Mouse (Mus musculus) forelimb bud, embryonic 11.5 days (tissue): ENCODE measurements at regions not wholly inside any gene's neighbourhood (a gene's known extent, or its start where the extent isn't known, plus 50 kb on each side); places are given as distances from the start of the nearest gene placed in this dataset.
A peak's percentile ranks its signal among the peaks of the same experiment; 100 is the strongest.

Experiments
- DNase-seq: peaks from one replicate; pipeline ENCODE4 v3.0.0-alpha.2; 2012; ENCODE audit warnings: low read depth, low spot score

DNA sequence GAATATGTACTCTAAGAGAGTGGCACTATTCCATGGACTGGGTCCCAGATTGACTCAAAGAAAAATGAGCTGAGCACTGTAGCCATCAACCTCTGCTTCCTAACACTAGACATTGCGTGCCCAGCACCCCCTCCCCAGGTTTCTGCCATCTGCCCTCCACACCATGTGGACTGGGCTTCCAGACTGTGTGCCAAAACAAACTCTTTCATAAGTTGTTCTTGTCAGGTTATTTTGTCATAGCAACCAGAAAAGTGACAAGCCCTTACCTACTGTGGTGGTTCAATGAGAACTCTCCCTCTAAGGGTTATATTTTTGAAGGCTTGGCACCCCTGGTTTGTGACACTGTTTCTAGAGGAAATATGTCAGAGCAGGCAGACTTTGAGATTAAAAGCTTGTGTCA, 234.3 kb upstream of the Rnaseh2b start:
- no peak for DNase-seq

DNA sequence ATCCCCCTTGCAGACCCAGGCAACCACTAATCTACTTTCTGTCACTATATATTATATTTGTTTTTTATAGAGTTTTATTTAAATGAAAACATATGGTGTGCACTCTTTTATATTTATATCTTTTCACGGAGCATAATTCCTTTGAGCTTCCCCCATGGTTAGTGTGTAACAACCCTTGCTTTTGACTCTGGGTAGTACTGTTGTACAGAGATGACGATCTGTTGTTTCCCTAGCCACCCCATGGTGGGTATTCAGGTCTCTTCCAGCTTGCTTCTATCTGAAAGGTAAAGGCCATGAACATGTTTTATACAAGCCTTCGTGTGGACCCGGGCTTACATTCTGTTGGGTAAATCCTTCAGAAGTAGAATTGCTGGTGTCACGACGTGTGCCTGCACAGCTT, 221.2 kb upstream of the Rnaseh2b start:
- DNase-seq: no peak

DNA sequence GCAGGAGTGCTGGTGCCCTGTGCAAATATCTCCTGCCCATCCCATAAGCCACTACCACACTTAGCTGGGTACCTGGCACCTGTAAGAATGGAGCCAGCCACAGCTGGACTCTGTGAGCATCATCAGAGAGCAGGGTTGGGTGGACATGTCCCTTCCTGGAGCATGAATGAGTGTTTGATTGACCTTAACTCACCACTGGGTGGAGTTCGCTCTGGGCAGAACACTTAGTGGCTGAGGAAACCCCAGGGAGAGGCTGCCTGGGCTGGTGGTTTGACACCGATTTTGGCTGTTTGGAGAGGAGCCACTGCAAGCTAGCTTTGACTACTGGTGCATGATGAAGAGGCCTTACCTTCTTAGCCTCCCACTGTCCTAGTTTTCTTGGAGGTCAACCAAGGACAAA, 208.3 kb upstream of the Rnaseh2b start:
- DNase-seq: no peak

DNA sequence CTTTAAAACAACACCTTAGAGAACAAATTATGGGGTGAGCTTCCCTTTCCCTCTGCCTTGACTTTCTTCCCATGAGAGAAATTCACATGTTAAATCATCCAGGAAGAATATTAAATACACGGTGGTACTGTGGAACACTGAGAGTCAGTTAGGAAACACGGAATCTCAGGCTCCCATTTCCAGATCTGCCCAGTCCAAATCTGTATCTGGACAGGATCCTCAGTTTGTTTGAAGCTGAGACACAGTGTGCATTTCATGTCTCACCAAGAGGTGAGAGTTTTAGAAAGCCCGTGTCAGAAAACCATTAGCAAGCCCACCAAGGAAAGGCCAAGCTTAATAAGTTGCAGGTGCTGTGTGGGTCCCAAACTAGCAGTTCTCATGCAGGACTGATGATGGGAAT, 204.2 kb upstream of the Rnaseh2b start:
- DNase-seq: no peak

DNA sequence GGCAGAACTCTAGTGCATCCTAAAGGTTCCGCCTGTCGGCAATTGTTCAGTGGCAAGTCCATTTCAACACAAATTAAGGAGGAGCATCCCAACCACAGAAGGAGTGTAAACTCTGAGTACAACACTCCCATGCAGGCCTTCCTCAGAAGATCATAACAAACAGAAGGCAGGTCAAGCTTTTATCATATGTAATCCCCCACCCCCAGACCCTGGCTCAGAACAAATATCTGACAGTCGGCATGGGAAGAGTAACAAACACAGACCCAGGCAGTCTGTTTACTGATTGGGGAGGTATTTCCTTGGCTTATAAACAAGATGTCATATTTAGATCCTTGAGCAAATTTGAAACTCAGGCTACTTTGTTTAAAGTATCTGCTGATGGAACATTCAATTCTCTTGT, 174.9 kb upstream of the Rnaseh2b start:
- DNase-seq: no peak

DNA sequence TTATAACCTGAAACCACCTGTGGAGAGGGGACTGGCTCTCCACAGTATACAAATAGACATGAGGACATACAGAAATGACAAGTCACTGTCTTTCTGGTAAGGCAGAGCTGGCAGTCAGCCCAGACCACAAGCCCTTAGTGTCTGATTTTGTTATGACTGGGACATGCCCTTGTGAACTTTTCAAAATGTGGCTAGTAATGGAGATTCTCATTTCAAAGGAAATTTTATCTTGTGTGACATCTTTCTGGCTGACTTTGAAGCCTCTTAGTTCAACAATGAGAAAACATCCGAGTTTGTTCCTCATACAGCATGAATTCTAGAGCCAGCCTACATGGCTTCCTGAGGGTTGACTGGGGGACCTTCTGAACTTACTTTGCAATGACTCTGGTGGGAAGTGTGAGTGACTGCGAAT, 173.8 kb upstream of the Rnaseh2b start:
- DNase-seq: no peak

DNA sequence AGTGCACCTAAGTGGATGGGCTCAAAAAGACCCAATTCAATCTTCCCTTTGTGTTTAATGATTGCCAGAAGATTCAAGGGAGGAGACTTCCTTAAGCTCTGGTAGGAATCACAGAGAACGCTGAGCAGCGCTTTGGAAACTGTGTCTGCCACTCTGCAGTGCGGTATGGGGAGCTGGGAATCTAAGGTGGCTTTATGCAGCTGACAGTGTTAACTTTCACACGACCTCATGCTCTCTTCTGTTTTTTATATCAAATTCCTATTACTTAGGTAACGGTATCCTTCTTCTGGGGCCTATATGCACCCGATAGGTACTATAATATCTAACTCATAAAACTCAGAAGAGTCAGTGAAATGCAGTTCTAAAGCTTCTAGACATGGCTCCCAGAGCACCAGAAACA, 163.5 kb upstream of the Rnaseh2b start:
- DNase-seq: no peak

DNA sequence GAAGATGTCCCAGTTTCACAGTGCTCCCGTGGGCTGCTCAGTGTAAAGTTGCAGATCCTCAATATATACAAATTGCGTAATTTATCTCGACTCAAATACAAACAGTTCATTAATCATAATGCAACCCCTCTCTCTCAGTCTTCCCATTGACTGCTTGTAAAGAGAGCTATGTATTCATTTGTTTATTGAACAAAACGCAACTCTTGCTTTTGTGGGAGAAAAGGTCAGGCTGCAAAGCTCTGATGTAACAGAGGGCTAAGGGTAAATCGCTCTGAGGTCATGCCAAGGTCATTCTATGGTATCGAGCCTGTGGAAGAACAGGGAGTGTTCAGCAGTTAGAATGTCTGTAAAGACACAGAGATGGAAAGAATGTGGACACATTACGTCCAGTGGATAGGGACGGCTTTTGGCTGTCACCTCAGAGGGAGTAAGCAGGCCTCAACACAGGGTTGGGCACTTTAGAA, 160.0 kb upstream of the Rnaseh2b start:
- DNase-seq: no peak

DNA sequence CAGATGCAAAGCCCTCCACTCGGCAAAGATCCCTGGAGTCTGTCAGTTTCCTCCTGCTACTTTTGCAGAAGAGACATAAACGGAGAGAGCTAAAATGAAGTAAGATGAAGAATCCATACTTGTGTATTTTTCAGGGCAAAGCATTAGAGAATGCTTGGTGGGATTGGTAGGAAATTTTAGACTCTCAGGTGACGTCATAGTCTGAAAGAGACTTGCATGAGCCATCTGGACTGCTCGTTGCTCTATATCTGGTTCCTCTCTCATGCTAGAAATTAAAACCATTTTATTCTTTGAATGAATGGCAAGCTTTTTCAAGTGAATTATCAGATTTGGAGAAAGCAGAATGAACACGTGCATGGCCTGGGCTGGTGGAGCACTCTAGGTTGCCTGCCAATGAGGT, 154.4 kb upstream of the Rnaseh2b start:
- no peak for DNase-seq

DNA sequence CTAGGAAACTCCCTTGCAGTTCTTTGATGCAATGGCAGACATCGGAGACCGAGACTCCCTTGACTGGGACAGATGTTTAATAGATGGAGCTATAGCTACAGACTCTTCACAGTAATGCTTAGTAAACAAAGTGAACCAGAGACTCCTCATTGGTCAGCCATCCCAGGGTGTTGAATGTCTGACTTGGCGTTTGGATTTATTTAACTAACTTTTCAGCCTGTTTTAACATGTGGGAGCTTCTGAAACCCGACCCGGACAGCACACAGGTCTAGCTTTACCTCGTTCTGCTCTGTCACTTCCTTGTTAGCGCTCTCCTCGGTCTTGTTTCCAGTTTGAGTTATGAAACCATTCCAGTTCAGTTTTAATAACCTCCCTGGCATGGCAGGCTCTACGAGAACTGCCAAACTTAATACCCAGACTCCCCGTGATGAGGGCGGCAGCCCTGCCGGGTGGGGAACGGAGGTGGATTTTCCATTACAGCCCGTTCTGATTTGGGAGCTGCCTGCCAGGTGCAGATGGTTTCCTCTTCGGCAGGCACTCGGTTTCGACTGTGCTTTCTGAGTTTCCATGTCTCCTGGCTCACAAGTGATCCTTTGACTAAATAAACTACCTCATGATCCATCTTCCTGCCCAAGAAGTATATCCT, 147.9 kb upstream of the Rnaseh2b start:
- peak; percentile 58 for DNase-seq

DNA sequence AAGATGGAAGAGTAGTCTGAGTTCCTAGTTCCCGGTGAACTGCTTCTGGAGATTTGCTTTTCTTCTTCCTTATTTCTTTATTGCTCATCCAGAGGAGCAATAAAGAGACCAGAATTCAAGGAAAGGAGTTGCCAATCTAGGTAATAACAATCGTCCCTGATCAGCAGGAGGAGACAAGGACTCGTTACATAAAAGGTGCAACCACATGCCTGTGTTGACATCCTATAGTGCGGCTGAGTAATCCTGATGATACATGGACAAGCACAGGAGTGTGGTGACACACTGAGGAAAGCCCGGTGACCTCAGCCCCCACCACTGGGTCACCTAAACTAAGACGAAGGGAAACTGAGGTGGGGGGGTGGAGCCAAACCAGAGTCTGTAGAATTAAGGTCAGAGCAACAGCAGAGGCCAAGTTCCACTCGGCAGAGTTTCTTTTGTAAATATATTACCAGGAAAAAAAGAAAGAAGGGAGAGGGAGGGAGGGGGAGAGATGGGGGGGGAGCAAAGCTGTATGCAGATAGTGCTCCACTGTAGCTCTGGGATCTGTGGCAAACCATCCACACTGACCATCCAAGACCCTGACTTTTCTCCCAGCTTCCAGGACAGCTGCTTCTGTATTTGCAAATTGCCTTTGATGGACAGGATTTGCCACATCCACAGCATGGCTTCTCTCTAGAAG, 135.2 kb upstream of the Rnaseh2b start:
- DNase-seq: no peak

DNA sequence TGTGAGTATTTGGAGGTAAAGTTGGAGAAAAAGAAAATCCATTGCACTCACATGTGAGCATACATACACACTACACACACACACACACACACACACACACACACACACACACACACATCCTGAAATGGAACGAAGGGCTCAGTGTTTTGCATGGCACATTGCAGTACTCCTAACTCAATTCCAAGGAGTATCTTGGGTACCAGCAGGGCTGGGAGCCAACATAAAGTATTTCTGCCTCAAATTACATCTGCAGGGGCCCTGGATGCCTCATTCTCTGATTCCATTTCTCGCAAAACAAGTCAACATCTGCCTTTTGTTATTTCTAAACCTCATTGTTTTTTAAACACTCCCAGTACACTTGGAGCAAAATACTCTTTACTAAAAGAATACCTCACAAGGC, 132.7 kb upstream of the Rnaseh2b start:
- DNase-seq: no peak

DNA sequence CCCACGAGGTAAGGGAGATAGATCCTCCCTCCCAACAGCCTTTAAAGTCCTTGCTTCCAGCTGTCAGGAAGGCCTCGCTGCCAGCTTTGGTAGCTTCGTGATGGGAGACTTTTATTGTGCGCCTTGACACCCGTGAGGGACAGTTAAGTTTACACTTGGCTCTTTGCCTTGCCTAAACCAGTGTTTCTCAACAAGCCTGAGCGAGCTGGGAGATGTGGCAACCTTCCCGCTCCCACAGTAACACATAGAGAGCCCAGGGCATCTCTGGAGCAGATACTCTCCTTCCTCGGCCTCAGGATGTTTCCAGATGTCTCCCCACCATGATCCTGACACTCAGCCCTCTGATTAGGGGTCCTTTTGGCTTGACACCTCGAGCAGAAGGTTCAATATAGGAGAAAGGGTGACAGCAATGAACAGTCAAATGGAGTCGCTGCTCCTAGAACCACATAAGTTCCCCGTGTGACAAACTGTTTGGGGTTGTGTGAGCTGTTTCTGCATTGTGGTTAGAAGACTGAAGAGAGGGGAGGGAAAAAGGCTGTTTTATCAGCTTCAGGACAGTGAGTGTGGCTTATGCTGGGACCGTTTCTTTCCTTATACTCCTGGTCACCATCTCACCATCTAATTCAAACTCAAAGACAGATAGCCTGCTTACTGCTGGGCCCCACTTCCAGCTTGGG, 129.1 kb upstream of the Rnaseh2b start:
- no peak for DNase-seq

DNA sequence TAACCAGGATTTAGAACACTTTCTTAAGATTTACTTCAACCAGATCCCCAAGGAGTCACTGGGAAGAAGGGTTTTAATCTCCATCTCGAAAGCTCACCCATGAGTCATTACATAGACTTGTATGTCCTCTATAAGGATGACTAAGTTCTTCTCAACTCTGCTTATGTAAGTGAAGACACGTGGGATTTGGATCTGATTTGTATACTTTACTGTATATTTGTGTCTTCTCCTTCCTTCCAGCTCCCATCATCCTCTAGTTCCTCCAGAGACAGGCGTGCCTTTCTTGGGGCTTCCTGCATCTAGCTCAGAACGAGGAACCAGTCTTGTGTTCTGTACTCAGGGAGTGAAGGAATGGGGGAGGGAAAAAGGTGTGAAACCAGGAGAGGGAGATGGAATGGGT, 127.5 kb upstream of the Rnaseh2b start:
- DNase-seq: no peak

DNA sequence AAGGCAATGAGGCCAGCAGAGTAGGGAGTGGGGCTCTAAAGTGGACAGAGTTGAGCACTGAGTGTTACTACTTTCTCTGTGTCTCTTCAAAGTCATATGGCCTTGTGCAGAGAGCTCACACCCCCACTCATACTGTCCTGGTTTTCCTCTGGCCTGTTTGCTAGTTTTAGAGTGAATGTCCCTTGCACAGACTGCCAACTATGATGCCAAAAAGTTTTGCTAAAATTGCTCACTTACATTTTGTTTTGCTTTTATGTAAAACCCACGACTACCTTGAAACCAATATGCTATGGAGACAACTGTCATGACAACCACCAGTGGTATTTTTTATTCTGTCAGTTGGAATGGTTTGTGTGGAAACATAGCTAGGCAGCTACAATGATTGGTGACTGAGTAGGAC, 126.4 kb upstream of the Rnaseh2b start:
- DNase-seq: no peak

DNA sequence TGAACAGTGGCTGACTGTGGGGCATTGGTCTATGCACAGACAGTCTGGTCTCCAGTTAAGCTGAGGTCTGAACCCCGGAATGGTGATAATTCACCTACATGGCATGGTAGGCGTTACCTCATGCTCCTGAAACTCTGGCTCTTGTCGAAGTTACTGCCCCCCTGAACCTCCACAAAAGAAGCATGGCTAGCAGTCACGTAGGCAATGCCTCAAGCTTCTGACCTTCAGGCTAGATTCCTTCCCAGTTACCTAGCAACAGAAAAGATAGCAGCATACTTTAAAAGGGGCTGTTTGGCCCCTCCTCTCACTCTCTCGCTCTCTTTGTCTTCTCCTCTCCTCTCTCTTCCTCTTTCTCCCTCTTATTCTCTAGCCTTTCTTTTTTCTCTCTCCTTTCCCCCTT, 125.8 kb upstream of the Rnaseh2b start:
- no peak for DNase-seq

DNA sequence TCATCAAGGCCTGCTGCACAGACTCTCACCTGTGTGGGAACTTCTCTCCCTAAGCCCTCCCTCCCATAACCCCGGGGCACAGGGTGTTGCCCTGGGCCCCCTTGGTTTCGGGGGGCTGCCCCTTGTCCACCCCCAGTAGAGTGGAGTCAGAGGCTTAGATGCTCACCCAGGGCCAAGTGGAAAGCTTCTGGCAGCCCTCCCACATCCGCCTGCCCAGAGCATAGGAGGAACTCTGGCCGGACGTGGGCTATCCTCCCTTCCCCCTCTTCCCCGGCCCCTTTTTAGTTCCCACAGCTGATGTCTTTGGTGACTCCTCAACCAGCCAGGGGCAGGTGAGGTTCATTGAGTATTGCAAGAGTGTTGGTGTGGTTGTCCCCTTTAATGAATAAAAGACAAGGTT, 125.3 kb upstream of the Rnaseh2b start:
- DNase-seq: no peak

DNA sequence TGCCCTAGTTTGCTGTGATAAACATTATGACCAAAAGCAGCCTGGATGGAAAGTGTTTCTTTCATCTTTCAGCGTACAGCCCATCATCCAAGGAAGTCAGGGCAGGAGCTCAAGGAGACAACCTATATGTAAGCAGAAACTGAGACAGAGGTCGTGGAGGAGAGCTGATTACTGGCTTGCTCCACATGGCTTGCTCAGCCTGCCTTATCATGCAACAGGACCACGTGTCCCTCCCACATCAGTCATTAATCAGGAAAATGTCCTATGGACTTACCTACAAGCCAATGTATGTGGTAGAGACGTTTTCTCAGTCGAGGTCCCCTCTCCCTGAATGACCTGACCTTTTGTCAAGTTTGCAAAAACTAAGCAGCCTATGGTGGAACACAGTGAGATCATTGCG, 123.7 kb upstream of the Rnaseh2b start:
- DNase-seq: no peak

DNA sequence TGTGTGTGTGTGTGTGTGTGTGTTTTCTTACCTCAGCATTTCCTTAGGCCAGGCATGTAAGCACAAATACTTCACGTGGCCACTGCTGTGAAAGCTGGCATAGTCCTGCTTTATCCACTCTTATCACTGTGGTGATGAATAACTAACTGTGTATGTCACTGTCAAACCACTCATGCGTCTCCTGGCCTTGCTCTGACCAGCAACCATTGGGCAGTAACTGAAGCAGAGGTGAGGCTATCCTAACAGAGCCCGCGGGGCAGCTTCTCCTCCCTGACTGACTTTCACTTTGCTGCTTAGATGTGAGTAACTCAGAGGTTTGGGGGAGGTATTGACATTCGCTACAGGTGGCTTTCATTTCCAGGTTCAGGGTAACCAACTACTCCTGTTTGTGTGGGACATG, 122.0 kb upstream of the Rnaseh2b start:
- DNase-seq: no peak

DNA sequence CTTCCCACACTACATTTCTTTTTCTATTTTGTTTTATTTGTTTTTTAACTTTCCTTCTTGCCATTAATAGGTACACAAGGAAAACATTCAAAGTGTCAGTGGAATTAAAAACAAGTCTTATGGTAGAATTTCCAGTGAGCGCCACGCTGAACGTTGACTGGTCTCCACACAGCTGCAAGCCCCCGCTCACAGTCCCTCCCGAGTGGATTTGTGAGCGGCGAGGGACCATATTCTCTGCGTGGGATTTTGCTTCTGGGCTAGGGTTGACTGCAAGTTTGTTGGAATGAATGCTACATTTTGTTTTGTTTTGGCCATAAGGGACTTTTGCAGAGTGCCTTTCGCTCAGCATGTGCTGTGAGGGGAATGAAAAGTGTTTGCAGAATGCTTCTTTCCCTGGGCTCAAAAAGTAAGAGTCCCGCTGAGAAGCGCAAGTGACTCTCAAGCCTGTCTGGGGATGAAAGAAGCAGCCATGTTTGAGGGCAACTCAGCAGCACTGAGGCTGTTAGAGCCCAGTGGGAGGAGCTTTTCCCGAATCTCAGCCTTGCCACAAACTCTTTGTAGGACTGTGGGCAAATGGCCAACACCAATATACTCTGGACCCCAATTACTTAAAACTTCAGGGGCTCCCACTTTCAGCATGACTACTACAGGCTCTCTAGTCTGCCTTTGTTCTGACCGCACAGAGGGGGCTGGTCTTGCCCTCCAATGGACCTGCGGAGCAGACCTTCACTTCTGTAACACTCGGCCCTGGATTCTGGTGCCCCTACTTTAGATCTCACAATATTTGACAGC, 120.9 kb upstream of the Rnaseh2b start:
- no peak for DNase-seq

DNA sequence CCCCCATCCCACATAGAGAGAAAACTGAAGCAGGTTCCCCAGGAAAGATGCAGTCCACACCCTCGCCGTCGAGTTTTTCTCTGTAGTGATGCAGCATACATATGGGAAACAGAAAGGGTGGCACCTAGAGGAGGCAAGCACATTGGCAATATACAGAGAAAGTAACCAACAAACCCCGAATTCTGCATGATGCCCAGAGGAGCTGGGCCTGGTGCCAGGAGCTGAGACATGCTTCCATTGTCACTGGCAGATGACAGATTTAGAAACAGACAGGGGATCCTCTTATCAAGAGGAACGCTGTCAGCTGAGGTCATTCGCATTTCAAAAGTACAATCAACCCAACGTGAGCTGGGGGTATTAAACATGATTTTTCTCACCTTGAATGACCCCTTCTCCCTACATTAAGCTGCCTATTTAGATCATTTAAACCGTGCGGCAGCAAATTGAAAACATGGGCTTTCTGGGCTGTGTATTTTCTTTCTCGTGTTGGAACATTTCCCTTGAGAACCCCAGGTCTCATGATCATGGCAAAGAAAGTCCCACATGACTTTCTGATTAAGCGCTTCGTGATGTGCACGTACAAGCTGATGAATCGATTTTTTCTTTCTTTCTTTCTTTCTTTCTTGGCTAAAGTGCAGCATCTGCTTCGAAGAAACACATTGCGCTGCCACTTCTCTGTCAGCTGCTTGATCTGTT, 118.4 kb upstream of the Rnaseh2b start:
- no peak for DNase-seq
